Mouse (Mus musculus) adrenal gland, postnatal 36 days (tissue): ENCODE measurements around the gene Dnmbp. TPM values are rescaled to one million over a fixed set of nuclear protein-coding genes. Genes with fewer than 3 reads are reported as not detected.
A peak's percentile ranks its signal among the peaks of the same experiment; 100 is the strongest.

Experiments used
- DNase-seq, 2 experiments: peaks; one replicate each; pipeline ENCODE4 v3.0.0; 2021; ENCODE audit warnings: mixed read lengths in 1 of 2
- total RNA-seq, 2 experiments: library from RNA; stranded (reverse); gene quantifications; 2 replicates each; pipeline ENCODE4 v1.2.3; 2021

Gene Dnmbp
- total RNA-seq, 2 experiments from 2014 or later: 12.6 to 13.3 TPM

DNA sequence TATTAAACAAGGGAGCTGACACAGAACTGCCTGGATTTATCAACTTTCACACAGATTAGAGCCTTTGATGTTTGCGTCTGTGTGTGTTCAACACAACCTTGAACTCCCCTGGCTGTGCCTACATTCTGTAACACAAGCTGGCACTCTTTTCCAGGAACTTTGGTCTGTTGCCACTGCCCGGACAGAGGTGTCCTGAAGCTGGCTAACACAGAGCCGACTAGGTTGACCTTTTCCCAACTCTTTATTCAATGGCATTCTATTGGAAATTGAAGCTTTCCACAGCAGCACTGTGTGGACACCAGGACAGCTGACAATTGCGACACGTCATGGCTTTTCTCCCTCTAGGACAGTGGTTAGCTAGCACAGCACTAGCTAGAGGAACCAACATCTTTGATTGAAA is 142.8 kb downstream of the Dnmbp start:
- DNase-seq: peak; percentile 68 to 69

Other genes with a start within 250 kb of the Dnmbp start
- gene Cutc, start 187.2 kb downstream of the Dnmbp start, total RNA-seq: 10 to 100 TPM in 1 of 2 experiments, 1 to 10 TPM in 1; 7.5 to 14.7 TPM
- gene Cox15, start 187.2 kb downstream of the Dnmbp start, total RNA-seq: 10 to 100 TPM; 35.3 to 43.6 TPM
- gene Abcc2, start 158.0 kb downstream of the Dnmbp start, total RNA-seq: under 1 TPM; 0.10 to 0.30 TPM
- under 1 TPM in 1 of 2 experiments, not detected in 1; 0.26 TPM for gene Cpn1, start 46.4 kb upstream of the Dnmbp start, total RNA-seq
- 1 to 10 TPM in 1 of 2 experiments, under 1 TPM in 1; 0.40 to 1.6 TPM for gene Cyp2c23, start 89.0 kb upstream of the Dnmbp start, total RNA-seq
- 10 to 100 TPM; 15.8 to 32.5 TPM for gene Erlin1, start 129.6 kb upstream of the Dnmbp start, total RNA-seq
- gene Chuk, start 167.3 kb upstream of the Dnmbp start, total RNA-seq: 10 to 100 TPM; 57.3 to 92.5 TPM
- 10 to 100 TPM; 19.3 to 31.7 TPM for gene Cwf19l1, start 195.7 kb upstream of the Dnmbp start, total RNA-seq
- 10 to 100 TPM; 26.0 to 26.9 TPM for gene Bloc1s2, start 206.3 kb upstream of the Dnmbp start, total RNA-seq